Mouse (Mus musculus) gastrocnemius, adult 2 months (tissue): ENCODE results near the gene Dnase2a. TPM values are rescaled to one million over a fixed set of nuclear protein-coding genes. Genes with fewer than 3 reads are reported as not detected.

Experiments
- DNase-seq: peaks from one replicate; pipeline ENCODE4 v3.0.0; 2022
- H3K27ac ChIP-seq: fragments of 200-600 bp; 2 replicates; pipeline ENCODE4 v1.8.1; 2022; ENCODE audit warnings: mild to moderate bottlenecking
- H3K4me3 ChIP-seq: fragments of 200-600 bp; 2 replicates; pipeline ENCODE4 v1.8.1; 2022; ENCODE audit warnings: mild to moderate bottlenecking, moderate library complexity
- CTCF ChIP-seq: fragments of 200-600 bp; IDR thresholded peaks from 2 replicates; pipeline ENCODE4 v1.8.1; 2022; ENCODE audit warnings: antibody characterized with exemption, mild to moderate bottlenecking, moderate library complexity
- intact Hi-C: fragments of 180-260 bp; cut with DNase I; formaldehyde crosslinking; loops from one replicate; pipeline ENCODE4 v1.15.1; 2025
- long read RNA-seq, 2 experiments: library from polyadenylated mRNA; stranded (forward); transcript quantifications; one replicate each; pipeline ENCODE4 v2.0.0; 2021
- total RNA-seq, 2 experiments: library from RNA; stranded (reverse); gene quantifications; 2 replicates each; pipeline ENCODE4 v1.2.3; 2021

Gene Dnase2a
- 1 to 10 TPM; 4.0 to 8.4 TPM for total RNA-seq
- long read RNA-seq, experiment 1, partial matches to known transcripts: 2 of 8 reads
- long read RNA-seq, experiment 1, other reads (novel, unspliced or antisense): 5 of 8 reads
- long read RNA-seq, experiment 2, partial matches to known transcripts: 0 of 8 reads
- long read RNA-seq, experiment 2, other reads (novel, unspliced or antisense): 6 of 8 reads

GRCm38 (mm10) chr8:84908421-84909161, at the start of gene Dnase2a:
Gene Dnase2a, plus strand, starts transcription at chr8:84908560.
- Histone ChIP-seq H3K4me3 (peak within 1 kb of the TSS; percentile 89), H3K27ac (peak within 1 kb of the TSS; percentile 85)
- DNase-seq: peak; percentile 99
- intact Hi-C loops: no loop called here
- no peak for TF ChIP-seq CTCF

GRCm38 (mm10) chr8:84871376-84872308, 36.7 kb upstream of the Dnase2a start, which contains the start of gene Syce2:
Gene Syce2, plus strand, starts transcription at chr8:84872111.
- H3K4me3 ChIP-seq: peak within 1 kb of the TSS; percentile 78
- H3K27ac ChIP-seq: peak within 1 kb of the TSS; percentile 32; the same call in 1 of the 2 replicates
- intact Hi-C loops: no loop called here
- peak; percentile 83 for DNase-seq
- TF ChIP-seq CTCF: peak; percentile 5; the same call in 1 of the 2 replicates

GRCm38 (mm10) chr8:84872309-84872965, 35.9 kb upstream of the Dnase2a start:
- H3K4me3 ChIP-seq: peak overlapping the region; percentile 78
- TF ChIP-seq CTCF: no peak
- H3K27ac ChIP-seq: peak overlapping the region; percentile 32; the same call in 1 of the 2 replicates
- peak; percentile 59 for DNase-seq
- intact Hi-C loops: no loop called here

- Histone ChIP-seq H3K27ac (no peak overlapping the region), H3K4me3 (peak overlapping the region; percentile 78)
- intact Hi-C loops: no loop called here
- no peak for TF ChIP-seq CTCF
- DNase-seq: no peak
Measured at GRCm38 (mm10) chr8:84873016-84873415, 35.3 kb upstream of the Dnase2a start.

- no peak overlapping the region for H3K4me3 ChIP-seq
- TF ChIP-seq CTCF: no peak
- DNase-seq: no peak
- H3K27ac ChIP-seq: no peak overlapping the region
- intact Hi-C loops: no loop called here
Measured at GRCm38 (mm10) chr8:84874339-84874738, 34.0 kb upstream of the Dnase2a start.

- TF ChIP-seq CTCF: no peak
- Histone ChIP-seq H3K27ac (no peak overlapping the region), H3K4me3 (no peak overlapping the region)
- no peak for DNase-seq
- intact Hi-C loops: no loop called here
Measured at GRCm38 (mm10) chr8:84877297-84878035, 30.9 kb upstream of the Dnase2a start.

DNA sequence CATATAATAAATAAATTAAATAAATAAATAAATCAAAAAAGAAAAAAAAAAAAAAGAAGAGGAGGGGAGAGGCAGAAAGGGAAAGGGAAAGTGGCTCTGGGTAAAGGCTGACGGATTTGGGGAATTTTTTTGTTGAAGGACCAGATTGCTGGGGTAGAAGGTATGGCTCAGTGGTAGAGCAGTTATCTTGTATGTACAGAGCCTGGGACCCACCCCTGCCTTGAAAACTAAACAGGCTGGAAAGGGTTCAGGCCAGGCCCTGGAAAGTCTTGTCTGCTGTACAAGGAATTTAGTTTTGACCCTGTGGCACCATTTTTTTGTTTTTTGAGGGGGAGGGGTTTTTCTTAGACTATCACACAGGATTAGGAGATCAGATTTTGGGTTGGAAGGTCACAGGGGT, 29.4 kb upstream of the Dnase2a start:
- no peak overlapping the region for H3K27ac ChIP-seq
- no peak overlapping the region for H3K4me3 ChIP-seq
- no peak for TF ChIP-seq CTCF
- intact Hi-C loops: no loop called here
- no peak for DNase-seq

DNA sequence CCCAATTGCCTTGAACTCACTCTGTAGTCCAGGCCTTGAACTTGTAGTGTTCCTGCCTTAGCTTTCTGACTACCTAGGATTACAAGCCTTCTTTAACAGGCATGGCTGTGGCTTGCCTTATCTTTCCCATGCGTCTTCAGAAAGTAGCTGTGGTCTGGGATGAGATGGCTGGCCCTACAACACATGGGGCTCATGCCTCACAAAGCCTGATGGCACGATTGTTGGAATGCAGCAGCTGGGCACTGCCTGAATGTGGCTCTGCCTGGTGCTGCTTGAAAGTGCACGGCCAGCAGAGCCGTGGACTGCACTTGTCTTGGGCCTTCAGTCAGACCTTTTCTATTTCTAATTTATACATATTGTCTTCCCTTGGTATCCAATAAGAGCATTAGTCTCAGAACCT, 23.6 kb upstream of the Dnase2a start:
- TF ChIP-seq CTCF: no peak
- DNase-seq: no peak
- no peak overlapping the region for H3K27ac ChIP-seq
- H3K4me3 ChIP-seq: no peak overlapping the region
- intact Hi-C loops: no loop called here

- Histone ChIP-seq H3K27ac (no peak overlapping the region), H3K4me3 (no peak overlapping the region)
- no peak for DNase-seq
- intact Hi-C loops: no loop called here
- TF ChIP-seq CTCF: no peak
Measured at GRCm38 (mm10) chr8:84888280-84888679, 20.1 kb upstream of the Dnase2a start.

GRCm38 (mm10) chr8:84889141-84889540, 19.2 kb upstream of the Dnase2a start:
- Histone ChIP-seq H3K4me3 (no peak overlapping the region), H3K27ac (no peak overlapping the region)
- intact Hi-C loops: no loop called here
- DNase-seq: no peak
- no peak for TF ChIP-seq CTCF

DNA sequence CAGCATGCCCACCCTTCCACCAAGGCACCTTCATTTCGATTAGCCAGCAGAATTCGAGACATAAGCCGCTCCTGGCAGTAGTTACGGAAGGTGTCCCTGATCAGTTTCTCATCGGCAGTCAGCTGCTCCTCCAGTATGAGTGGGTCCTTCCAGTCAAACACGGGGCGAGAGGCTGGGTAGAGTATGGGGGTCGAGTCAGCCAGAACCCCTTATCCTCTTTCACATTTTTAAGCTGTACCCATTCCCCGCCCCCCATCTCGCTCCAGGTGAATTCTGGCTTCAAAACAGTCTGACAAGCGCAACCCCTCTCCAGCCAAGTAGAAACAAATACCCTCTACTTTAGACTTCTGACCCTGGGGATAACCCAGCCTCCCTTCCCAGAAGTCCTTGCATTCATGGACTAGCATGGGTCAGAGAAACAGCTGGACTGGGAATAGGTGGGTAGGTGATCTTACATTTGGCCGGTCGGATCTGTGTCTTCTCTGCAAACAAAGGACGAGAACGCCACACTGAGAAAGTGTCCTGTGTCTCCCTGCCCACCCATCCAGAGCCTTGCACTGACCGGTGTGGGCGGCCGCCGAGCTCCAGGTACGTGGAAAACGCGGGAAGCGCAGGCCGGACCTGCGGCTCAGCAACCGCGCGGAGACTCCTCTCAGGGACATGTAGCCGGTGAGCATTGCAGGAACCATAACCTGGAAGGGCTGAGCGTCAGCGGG, 15.2 kb upstream of the Dnase2a start:
- Histone ChIP-seq H3K27ac (peak overlapping the region; percentile 88), H3K4me3 (peak overlapping the region; percentile 76)
- intact Hi-C loops: no loop called here
- DNase-seq: no peak
- no peak for TF ChIP-seq CTCF
